Mouse (Mus musculus) cerebellum, adult 2 months (tissue): ENCODE results near the gene Trpv4.

Experiments
- CTCF ChIP-seq: fragments of 200-500 bp; IDR thresholded peaks from 2 replicates; pipeline ENCODE4 v1.5.1; 2011; ENCODE audit warnings: low read depth, mild to moderate bottlenecking, control low read depth, low read length, moderate library complexity, borderline replicate concordance; ENCODE audit not compliant: insufficient read depth
- POLR2A ChIP-seq: fragments of 200-500 bp; IDR thresholded peaks from 2 replicates; pipeline ENCODE4 v1.6.1; 2011; ENCODE audit warnings: low read length, control low read depth, borderline replicate concordance; ENCODE audit not compliant: insufficient read depth

DNA sequence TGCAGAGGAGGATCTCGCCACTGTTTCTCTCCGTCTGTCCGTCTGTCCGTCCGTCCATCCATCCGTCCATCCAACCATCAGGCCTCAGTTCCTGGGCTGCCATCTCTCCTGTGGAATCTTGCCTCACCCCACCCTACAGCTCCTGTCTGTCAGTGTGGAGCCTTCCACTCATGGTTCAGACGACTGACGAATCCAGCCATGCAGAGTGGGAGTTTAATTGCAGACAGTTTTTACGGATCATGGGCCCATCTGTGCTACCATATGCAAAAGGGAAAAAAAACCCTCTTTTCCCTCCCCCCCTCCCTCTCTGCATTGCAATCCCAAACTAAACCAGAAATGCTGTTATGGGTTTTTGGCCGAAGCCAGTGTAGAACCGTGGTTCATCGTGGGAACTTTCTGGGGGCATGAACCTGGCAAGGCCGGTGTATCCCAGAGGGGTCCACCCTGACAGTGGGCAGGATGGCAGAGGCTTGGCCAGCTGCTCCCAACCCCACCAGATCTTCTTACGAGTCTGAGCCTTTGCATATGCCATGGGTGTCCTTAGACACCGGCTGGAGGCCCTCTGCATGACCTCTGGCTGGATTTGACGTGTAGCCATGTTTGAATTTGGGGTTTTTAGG lies 82.1 kb downstream of the Trpv4 start:
- TF ChIP-seq POLR2A (no peak), CTCF (no peak)
